Mouse (Mus musculus): Measurements from ENCODE around the gene Tnni2. TPM values are rescaled to one million over a fixed set of nuclear protein-coding genes. Genes with fewer than 3 reads are reported as not detected.
"Not testable (repeated sequence)": the region's sequence is repeated elsewhere in the genome, so short reads cannot be mapped to it uniquely, and the experiment has no call there.

Tnni2 gene
- total RNA-seq (2022), result 1 to 10 TPM in 1 of 4 experiments, under 1 TPM in 3; 0.43 to 1.1 (median 0.85) TPM

DNA sequence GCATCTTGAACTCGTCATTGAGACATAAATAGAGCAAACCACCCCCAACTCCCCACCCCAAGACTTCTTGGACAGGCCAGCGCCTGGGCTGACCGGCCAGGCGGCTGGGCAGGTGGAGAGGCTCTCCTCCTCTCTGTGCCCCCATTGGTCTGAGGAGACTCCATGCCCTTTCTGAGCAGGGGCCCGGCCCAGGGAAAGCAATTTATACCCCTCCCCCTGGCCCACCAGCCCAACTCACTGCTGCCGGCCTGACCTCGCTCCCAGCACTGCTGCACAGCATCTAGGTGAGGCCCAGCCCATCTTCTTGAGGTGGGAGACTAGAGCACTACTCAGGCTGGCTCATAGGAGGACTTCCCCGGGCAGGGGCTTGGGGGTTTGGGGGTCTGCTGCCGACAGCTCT, at the start of gene Tnni2:
Tnni2 (plus strand) TSS at position 224 of the 400 bp plus-strand sequence.
- DNase-seq, result no peak

DNA sequence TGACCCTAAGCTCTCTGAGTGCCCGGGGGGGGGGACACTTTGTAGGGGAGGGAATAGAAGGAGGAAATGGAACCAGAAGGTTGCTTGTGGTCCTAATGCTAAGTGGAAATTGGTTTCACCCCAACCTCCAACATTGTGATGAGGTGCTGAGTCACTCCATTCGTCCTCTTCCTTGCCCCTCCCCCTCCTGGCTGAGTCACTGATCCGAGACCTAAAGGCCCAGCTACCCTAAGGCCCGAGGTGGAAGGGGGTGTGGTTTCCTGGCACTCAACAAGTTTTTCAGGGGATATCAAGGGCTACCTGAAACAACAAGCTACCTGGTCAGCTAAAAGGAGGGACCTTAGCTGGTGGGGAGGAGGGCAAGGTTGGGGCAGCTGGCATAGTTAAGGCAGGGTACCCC, 48.4 kb upstream of the Tnni2 start:
- peak; percentile 83 for DNase-seq

DNA sequence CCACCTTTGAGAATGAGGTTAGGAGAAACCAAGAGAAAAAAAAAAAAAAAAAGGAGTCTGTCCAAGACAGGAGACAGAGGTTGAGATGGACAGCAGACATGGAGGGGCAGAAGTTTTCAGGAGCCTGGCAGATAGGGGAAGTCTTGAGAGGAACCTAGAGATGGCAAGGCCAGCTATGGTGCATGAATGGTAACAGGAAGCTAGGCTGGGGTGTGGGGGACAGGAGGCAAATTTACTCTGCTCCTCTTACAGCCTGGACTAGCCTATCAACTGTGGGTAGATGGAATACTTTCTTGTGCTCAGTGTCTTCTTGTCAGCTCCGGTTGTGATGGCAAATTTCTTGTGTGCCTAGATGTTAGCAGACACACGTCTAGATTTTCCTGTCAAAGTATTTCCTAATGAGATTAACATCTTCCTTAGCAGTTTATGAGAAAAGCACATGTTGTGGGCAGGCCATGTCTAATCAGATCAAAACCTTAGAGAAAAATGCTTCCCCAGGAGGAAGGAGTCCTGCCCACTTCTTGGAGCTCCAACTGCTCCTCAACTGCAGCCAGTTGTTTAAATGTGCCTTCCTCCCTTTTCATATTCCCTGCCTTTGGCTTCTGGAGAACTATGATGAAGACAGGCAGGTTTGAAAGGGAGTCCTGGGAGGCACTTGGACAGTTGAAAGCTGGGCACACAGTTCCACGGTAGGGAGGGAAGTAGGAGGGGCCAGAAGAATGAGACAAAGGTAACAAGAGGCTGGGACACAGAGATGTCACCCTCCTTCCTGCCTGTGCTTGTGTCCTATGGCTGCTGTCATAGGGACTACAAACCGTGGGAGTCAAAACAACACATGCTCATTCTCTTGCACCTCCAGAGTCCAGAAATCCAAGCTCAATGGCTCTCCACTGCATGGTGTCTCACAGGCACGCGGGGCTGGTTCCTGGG, 47.1 kb upstream of the Tnni2 start:
- DNase-seq, result no peak

DNA sequence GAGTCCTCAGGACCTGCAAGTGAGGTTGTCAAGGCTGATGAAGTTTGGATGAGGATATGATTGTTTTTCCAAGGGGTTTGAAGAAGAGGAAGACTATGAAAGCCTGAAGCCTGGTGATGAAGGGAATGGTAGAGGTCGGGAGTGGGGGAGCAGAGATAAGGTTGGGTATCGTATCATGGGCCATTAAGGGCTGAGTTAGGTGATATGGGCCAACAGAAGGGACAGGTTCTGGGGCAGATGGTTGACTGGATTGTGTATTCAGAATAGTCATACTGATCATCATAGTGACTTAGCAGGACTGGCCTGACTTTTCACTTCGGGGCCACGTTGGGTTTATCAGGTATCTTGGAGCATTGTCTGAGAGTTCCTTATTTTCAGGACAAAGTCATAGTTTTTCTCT, 46.1 kb upstream of the Tnni2 start:
- DNase-seq, result no peak

DNA sequence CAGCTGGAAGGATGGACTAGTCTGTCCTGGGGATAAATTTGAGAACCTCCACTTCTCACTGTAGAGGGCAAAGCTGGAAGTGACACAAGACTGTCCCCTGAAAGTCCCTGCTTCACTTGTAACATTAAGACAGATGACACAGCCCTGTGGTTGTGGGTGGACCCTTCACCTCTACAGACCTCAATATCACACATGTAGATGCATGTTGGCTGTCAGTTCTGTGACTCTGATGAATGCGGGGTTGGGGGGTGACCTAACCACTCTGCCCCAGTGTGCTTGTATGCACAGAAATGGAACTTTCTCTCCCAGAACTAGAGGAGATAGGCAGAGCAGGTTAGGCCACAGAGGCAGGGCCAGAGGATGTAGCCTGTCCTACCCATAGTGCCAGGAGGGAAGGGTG, 45.0 kb upstream of the Tnni2 start:
- no peak for DNase-seq

DNA sequence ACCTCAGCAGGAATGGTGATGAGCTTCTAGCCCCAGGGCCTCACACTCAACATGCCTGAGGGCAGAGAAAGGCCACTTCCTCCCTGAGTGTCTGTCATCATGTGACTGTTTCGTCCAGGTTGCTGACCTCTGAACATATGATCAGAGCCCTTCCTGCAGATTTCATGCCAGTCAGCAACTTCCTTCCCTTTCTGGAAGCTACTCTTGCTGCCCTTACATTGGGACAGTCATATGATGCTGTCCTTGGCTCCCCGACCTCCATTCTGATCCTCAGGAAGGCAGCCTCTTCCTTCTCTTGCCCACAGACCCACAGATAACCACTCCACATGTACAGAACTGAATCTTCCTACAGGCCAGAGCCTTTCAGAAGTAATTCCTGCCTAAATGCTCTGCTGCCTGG, 43.6 kb upstream of the Tnni2 start:
- no peak for DNase-seq

DNA sequence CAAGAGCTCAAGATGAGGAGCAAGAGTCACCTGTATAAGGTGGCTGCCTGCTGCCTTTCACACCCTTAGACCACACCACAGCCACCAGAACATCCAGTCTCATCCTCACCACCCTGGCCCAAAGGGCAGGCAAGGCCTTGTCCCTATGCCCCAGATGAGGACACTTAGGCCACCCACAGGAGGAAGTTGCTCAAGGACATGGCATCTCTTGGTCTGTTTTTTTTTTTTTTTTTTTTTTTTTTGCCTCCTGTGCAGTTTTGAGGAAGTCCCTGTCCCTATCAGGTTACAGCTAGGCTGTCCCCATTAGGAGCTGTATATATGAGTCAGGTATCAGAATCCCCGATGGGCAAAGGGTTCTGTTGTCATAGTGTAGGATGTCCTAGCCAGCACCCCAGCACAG, 42.4 kb upstream of the Tnni2 start:
- no peak for DNase-seq

DNA sequence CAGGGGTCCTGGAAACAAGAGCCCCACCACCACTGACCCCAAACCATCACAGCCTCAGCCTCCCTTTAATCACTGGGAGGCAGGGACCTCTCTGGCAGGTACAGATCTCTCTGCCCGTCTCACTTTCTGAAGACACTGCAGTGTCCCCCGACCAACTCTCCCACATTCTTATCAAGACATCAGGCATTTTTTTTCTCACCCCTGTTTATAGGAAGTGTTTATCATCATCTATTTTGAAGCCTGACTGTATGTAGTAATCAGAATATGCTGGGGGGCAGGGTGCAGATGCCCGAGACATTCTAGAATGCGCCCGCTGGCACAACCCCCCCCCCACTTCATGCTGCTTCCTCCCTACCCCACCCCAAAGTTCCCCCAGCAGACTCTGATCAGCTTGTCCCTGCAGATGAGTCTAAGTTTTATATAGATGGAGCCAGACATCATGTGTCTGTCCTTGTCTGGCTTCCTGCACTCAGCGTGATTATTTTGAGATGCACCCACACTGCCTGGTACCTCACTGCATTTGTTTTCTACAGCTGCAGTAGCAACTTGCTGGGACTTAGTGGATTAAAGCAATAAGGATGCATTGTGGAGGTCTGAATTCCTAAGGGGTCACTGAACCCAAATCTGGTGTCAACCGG, 41.4 kb upstream of the Tnni2 start:
- DNase-seq, result no peak

DNA sequence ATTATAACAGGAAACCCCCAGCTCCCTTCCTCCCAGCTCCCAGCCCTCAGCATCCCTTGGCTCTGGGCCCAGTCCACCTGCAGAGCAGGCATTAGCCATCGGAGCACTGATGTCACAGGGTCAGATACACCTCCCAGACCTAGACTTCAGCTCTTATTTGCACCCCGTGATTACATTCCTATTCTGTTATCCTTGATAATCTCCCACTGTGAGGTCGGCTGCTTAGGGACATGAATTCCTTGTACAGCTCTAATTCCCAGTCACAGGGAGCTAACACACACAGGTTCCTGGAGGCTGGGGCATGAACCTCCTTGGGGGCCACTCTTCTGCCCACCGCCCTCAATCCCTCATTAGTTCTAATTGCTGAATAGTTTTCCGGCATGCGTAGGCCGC, 40.9 kb upstream of the Tnni2 start:
- DNase-seq, result no peak

DNA sequence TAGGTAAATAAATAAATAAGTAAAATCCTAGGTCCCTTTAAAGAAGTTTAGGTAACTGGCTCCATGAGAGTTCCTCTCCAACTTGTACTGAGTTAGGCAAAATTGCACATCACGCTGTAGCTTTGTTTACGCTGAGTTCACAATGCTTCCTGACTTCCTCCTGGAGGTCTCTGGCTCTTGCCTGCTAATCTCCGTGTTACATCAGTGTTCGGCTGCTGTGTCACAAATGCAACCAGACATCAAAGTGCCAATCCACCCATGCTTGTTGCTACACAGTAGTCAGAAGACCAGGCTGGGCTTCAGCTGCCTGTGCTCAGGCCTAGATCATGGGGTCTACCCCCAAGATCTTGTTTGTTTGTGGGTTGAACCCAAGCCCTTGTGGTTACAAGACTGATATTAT, 38.0 kb upstream of the Tnni2 start:
- no peak for DNase-seq

DNA sequence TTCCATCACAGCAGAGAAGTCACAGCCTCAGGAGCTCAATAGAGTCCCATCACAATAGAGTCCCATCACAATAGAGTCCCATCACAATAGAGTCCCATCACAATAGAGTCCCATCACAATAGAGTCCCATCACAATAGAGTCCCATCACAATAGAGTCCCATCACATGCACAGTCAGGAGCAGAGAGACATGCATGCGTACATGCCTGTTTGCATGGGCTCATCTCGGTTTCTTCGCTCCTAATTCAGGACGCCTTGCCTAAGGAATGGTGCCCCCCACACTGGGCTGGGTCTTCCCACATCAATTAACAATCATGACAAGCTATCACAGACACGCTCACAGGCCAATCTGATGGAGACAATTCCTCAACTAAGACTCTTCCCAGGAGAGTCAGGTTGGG, 36.5 kb upstream of the Tnni2 start:
- DNase-seq, result not testable (repeated sequence)

DNA sequence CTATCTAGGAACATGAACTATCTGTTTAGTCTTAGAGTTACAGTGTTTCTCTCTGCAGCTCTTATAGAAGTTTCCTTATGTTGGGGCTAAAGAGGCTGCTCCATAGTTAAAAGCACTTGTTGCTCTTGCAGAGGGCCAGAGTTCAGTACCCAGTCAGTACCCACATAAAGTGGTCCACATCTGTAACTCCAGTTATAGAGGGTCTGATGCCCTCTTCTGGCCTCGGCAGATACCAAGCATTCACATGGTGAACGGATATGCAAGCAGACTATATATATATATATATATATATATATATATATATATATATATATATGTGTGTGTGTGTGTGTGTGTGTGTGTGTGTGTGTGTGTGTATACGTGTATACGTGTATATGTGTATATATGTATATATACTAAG, 33.7 kb upstream of the Tnni2 start:
- no peak for DNase-seq

DNA sequence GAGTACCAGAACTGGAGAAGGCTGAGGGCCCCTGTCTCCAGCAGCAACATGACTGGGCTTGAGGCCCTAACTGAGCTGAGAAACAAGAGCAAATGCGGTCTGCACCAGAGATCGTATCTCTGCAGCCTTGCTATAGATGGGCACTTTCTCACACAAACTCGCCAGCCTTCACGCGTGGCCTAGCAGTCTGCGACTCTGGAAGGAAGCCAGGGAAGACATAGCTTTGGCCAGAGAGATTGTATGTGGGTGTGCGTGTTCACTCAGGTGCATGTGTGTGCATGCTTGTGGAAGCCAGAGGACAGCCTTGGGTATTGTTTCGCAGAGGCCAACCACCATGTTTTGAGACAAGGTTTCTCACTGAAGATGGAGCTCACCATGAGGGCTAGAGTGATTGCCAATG, 32.9 kb upstream of the Tnni2 start:
- no peak for DNase-seq

DNA sequence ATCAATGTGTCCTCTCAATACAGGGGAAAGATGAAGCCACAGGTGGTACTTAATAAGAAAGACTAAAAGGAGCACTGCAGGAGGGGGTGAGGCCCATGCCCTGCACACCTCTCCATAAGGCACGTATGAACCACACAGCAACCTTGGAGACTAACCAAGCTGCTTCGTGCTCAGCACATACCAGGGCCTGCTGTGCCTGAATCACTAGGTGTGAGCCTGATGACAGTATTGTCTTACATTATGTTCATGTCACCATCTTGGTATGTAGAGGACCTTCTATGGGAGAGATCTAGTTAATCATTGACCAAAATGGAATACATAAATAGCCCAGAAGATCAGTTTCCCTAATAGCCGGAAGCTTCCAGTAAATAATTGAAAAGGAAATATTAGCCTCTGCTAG, 32.0 kb upstream of the Tnni2 start:
- no peak for DNase-seq

DNA sequence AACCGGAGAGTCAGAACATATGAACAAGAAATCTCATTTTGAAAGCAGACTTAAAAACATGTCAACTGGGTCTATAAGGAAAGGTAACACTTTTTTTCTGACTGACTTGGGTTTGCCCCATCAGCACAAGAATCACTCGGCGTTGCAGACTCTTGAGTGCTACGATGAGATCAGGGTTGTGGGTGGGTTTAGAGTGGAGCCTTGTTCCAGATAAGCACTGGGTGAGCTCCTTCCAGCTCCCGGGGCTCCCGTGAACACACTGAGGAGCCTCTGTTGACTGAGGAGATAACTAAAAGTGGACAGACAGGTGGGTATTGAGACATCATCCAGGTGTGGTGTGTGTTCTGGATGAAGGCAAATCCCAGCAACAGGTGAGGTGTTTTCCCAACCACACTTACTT, 28.3 kb upstream of the Tnni2 start:
- no peak for DNase-seq

DNA sequence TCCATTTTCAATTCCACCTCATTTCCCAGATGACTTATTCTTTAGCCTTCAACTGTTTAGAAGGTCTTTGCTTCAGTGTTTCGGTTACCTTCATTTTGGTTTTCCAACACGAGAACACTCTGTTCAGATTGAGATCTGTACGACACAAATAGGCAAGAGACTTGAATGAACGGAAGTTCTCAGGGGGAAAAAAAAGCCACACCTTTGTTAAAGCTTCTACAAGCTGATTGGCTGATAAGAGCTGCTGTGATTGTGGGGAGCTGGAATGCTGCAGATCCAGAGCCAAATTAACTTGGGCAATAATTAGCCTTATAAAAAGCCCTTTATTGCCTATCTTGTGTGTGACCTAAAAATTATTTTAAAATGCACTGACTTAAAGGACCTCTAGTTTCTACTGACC, 26.3 kb upstream of the Tnni2 start:
- DNase-seq, result no peak

DNA sequence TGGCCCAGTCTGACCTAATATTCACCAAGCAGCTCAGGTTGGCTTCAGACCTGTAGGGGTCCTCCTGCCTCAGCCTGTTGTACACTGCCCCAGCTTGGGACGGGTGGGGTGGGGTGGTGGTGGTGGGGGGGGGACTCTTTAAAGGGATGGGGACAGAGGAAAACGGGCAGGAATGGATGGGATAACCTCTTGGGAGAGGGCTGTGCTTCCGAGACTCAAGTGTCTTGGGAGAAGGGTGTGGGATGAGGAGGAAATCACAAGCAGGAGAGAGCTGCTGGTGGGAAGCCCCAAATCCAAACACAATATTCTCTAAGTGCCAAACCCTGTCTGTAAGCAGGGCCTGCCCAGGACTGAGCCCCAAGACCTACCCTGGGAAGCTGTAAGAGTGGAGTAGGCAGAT, 25.4 kb upstream of the Tnni2 start:
- no peak for DNase-seq

DNA sequence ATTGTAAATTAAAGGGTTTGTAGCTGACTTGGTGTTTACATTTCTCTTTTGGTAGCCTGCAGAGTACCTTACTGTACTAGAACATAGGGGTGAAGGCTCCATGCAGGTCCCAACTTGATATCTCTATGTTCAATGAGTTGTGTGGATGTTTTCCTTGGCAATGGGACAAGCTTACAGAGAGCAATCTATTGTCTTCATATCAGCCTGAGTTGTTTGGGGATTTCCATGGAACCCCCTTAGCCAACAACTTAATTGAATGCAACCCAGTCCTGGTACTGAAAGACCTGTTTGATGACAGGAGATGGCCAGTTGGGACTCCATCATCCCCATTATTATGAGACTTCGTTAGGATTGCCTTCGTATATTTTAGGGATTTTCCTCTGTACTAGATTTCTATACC, 23.6 kb upstream of the Tnni2 start:
- DNase-seq, result no peak

DNA sequence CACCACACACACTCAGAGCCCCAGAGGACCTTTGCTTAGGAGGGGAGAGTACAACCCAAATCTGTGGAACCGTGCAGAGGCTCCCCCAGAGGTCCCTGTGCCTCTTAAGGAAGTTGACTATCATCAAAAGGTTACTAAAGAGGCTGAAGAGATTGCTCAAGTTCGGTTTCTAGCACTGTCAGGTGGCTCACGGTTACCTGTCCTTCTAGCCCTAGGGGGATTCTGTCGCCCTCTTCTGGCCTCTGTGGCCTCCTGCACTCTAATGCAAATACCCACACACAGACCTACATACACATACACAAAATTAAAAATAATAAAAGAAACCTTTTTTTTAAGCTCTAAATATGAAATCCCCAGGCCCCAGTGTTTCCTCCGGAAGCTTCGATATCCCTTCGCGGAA, 22.9 kb upstream of the Tnni2 start:
- no peak for DNase-seq

DNA sequence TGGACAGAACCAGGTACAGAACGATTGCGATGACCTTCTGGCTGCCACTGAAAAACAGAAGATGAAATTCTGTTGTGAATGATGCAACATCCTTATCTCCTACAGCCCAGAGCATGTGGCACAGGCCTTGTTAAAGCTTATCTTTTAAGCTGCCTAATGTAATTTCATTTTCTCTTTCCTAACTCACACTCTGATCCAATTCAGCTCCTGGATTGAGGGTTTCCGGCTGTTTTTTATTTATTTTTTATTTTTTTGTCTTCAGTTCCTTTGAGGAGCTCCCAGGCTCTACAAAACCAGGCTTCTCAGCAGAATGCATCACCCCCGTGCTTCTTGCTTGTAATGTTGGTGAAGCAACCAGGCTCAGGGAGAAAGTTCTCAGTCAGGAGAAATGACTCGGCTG, 21.7 kb upstream of the Tnni2 start:
- no peak for DNase-seq

DNA sequence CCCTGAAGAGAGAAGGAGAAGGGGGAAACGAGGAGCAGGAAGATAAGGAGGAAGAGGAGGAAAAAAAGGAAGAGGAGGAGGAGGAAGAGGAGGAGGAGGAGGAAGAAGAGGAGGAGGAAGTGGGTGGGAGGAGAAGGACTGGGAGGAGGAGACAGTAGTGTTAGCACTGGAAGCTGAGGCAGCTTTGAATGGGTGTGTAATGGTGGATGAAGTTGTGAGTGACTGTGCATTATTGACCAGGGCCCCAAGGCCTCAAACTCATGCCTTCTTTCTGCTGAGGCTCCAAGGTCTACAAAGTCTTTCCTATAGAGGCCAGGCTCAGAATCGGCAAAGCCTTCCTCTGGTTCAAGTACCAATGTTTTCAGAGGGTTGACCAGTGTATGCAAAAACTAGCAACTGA, 19.8 kb upstream of the Tnni2 start:
- DNase-seq, result no peak

DNA sequence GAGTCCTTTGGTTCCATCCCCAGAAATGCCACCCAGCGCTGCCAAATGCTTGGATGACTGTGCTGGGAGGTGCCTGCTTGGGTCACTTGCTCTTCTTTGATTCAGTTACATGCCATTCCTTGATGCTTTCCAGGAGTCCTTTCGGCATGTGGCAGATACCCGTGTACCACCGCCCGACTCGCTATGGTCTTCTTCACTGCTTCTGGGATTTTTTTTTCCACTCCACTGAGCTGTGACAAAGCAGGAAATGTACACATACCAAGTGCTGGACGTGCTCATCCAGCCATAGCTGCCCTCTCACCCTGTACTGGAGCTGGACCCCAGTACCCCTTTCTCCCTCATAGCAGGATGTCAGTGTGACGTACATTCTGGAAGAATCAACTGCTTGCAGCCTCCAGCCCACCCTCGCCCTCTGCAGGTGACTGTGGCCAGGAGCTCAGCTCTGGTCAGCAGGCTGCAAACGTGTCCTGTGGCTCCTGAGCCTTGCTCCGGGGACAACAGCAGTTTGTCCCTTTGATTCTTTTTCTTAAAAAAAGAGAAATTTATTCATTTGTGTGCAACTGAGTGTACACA, 15.9 kb upstream of the Tnni2 start:
- DNase-seq, result no peak

DNA sequence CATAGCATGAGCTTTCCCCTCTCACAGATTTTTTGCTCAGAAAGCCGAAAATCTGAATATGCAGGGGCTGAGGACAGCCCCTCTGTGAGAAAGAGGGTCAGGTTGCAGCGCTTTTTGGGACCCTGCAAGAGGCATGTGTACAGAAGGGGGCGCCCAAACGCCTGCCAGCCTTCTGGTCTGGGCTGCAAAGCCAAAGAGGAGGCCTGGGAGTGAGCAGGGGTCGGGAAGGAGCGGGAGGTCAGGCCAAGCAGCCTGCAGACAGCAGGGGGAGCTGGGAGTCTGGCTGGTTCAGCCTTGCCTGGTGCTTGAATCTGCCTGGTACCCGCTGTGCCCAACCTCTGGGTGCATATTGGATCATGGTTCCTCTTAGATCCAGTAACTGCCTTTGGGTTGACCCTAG, 13.4 kb upstream of the Tnni2 start:
- no peak for DNase-seq

DNA sequence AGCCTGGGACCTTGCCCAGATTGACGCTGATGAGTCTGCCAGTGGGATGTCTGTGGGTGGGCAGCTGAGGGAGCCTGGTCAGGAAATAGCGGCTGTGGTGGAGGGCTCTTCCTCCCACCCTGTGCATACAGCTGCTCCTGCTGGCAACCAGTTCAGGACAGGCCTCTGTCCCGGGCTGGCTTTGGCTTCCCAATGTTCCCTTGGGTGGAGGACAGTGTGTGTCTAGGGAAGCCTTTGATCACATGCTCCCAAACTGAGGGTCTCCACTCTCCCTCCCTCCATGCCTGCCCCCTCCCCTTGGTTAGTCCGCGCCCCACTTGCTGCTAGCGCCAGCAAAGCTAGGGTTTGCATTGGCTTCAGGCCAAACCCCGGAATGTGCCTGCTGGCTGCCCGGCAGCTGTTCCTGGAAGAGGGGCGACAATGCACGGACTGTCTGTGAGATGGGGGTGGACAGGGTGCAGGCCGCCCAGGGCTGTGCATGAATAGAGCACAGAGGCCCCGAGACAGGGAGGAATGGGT, 11.4 kb upstream of the Tnni2 start:
- no peak for DNase-seq

Measured in adrenal gland, adult 8-10 months (tissue).